Comparison of ENCODE assay signal across 8 mouse cellular contexts in the genomic region with DNA sequence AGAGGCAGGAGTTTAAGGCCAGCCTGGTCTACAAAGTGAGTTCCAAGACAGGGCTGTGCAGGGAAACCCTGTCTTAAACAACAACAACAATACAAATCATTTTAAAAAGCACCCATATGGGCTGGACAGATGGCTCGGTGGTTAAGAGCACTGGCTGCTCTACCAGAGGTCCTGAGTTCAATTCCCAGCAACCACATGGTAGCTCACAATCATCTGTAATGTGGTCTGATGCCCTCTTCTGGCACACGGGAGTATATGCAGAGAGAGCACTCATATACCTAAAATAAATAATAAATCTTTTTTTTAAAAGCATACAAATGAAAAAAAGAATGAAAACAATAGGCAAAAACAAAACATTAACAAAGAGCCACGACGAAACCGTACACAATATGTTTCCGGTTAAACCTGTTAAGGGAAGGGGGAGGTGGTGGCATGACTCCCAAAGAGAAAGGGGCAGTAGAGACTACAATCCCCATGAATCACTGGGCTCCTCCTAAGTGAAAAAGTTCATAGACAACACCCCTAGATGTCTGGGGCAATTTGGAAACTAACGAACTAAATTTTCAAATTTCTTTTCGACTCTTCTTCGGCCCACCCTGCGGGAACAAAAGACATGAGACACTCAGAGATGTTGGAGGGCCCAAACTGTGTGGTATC. TPM values are rescaled to one million over a fixed set of nuclear protein-coding genes. Genes with fewer than 3 reads are reported as not detected.
A peak's percentile ranks its signal among the peaks of the same experiment; 100 is the strongest.
DNase-seq lines count a peak whose midpoint lies in the region; ATAC-seq and TF ChIP-seq lines count a peak whose summit lies in the region.

No protein-coding gene starts in this region.

- peaks cover 10% of the 10 kb centered on the region for H3K36me3 ChIP-seq in spleen, adult 2 months (ENCODE audit: control insufficient read depth, insufficient read depth, low read length)
- H3K36me3 ChIP-seq in hindbrain, embryonic 11.5 days (ENCODE audit: control insufficient read depth, insufficient read depth, low read length): 0 out of 2 replicates have a peak, but pooled peaks cover 3% of the 10 kb centered on the region
- peaks cover 19% of the 10 kb centered on the region; the same call in 1 of the 2 replicates for H3K36me3 ChIP-seq in macrophage (ENCODE audit: inconsistent target)

- no peaks in the 10 kb centered on the region for H3K9me3 ChIP-seq in hindbrain, embryonic 11.5 days (ENCODE audit: control insufficient read depth, low read length)

- peak overlapping the region; percentile 87 for H3K4me3 ChIP-seq in spleen, adult 2 months (ENCODE audit: extremely low read depth, insufficient read depth, insufficient read length)
- peak overlapping the region; percentile 56 for H3K4me3 ChIP-seq in hindbrain, embryonic 11.5 days (ENCODE audit: low read depth, low read length)
- H3K4me3 ChIP-seq in macrophage (ENCODE audit: inconsistent target): peak overlapping the region; percentile 82

- intact Hi-C loops in gastrocnemius, postnatal 36 days (cut with DNase I): no loop called here

- TF ChIP-seq CTCF in spleen, adult 2 months (IDR thresholded peaks at IDR 0.05; ENCODE audit: extremely low read depth, insufficient read depth, insufficient read length, insufficient replicate concordance): no peak

- no peak for TF ChIP-seq POLR2A in spleen, adult 2 months (IDR thresholded peaks at IDR 0.05; ENCODE audit: low read depth, low read length)

- peak overlapping the region; percentile 99 for H3K27ac ChIP-seq in spleen, adult 2 months (ENCODE audit: insufficient read depth, low read length)
- peak overlapping the region; percentile 82 for H3K27ac ChIP-seq in hindbrain, embryonic 11.5 days (ENCODE audit: low read depth, low read length)
- H3K27ac ChIP-seq in macrophage: peak overlapping the region; percentile 90

- H3K4me2 ChIP-seq in hindbrain, embryonic 11.5 days (replicated peaks; ENCODE audit: low read depth, low read length): peak overlapping the region; percentile 88

- H3K9ac ChIP-seq in hindbrain, embryonic 11.5 days (ENCODE audit: low read depth, low read length): peak overlapping the region; percentile 64

- WGBS in spleen, adult 2 months: 1% methylated on average over 10 of the region's 10 CpGs
- 4% methylated on average over 10 of the region's 10 CpGs for WGBS in hindbrain, embryonic 11.5 days
- 3% methylated on average over 8 of the region's 10 CpGs for WGBS in macrophage (ENCODE audit: missing documents)

- no peaks in the 10 kb centered on the region for H3K27me3 ChIP-seq in spleen, adult 2 months (ENCODE audit: control insufficient read depth, insufficient read depth, low read length)
- no peaks in the 10 kb centered on the region for H3K27me3 ChIP-seq in hindbrain, embryonic 11.5 days (ENCODE audit: control insufficient read depth, insufficient read depth, low read length)

- DNase-seq in cerebellum, postnatal 36 days: no peak
- DNase-seq in spleen, adult 2 months (ENCODE audit: low read depth in 1 of 2, low spot score in 2 of 2): peak in 1 of 2 experiments; percentile 30
- no peak for DNase-seq in spleen, postnatal 4 days (ENCODE audit: low spot score in 2 of 2)
- no peak for DNase-seq in hindbrain, embryonic 11.5 days (ENCODE audit: low spot score)
- no peak for DNase-seq in gastrocnemius, postnatal 10 days
- DNase-seq in gastrocnemius, postnatal 36 days: no peak

- H3K4me1 ChIP-seq in spleen, adult 2 months (ENCODE audit: control insufficient read depth, insufficient read depth, insufficient read length): peaks cover 5% of the 10 kb centered on the region
- peaks cover 3% of the 10 kb centered on the region; the same call in 1 of the 2 replicates for H3K4me1 ChIP-seq in hindbrain, embryonic 11.5 days (replicated peaks; ENCODE audit: control insufficient read depth, insufficient read depth, low read length)

- 0 out of 2 replicates have a peak, but pooled peaks have one; percentile 26 for ATAC-seq in cerebellum, adult (ENCODE audit: insufficient number of reproducible peaks, low FRiP score, low TSS enrichment)
- peak; percentile 74 for ATAC-seq in hindbrain, embryonic 11.5 days (ENCODE audit: low FRiP score)

- H3K79me2 ChIP-seq in macrophage (ENCODE audit: inconsistent target): no peaks in the 10 kb centered on the region

RNA-seq across cellular contexts. Expression of gene Hspb6, which starts 0.4 kb away (rescaled TPM):
- polyA plus RNA-seq in spleen, adult 2 months (2012; rRNA removed): 10.7 and 12.1 TPM in 2 replicates
- 3.5 and 4.0 TPM in 2 replicates for polyA plus RNA-seq in hindbrain, embryonic 11.5 days (2014; fragmentation: Nextera tagmentation; extraction: Ambion mirVana)
- total RNA-seq in macrophage (2018; cell fraction: chromatin; rRNA removed): 1 to 10 TPM in 16 of 26 experiments, under 1 TPM in 6, not detected in 4; 0.55 to 5.9 (median 1.8) TPM
- total RNA-seq in macrophage (2018; cell fraction: cytosol; rRNA removed): 1 to 10 TPM; 1.8 to 4.1 (median 3.1) TPM
- 1 to 10 TPM in 18 of 26 experiments, under 1 TPM in 8; 0.58 to 8.4 (median 1.5) TPM for total RNA-seq in macrophage (2018; cell fraction: nucleus; rRNA removed)
- polyA plus RNA-seq in macrophage (2018): 3.0 to 7.5 TPM (median 3.9 TPM) in 3 replicates
- total RNA-seq in gastrocnemius, postnatal 10 days (2021): 100 to 1,000 TPM; 304 to 323 TPM
- total RNA-seq in gastrocnemius, postnatal 36 days (2021): 1,000 to 10,000 TPM; 1,132 to 1,502 TPM

RNA-seq across cellular contexts. Expression of gene Proser3, which starts 0.5 kb away (rescaled TPM):
- polyA plus RNA-seq in spleen, adult 2 months (2012; rRNA removed): 8.5 and 10.8 TPM in 2 replicates
- polyA plus RNA-seq in hindbrain, embryonic 11.5 days (2014; fragmentation: Nextera tagmentation; extraction: Ambion mirVana): 11.4 and 18.4 TPM in 2 replicates
- 10 to 100 TPM in 8 of 26 experiments, 1 to 10 TPM in 16, under 1 TPM in 2; 0.94 to 57.2 (median 8.2) TPM for total RNA-seq in macrophage (2018; cell fraction: chromatin; rRNA removed)
- total RNA-seq in macrophage (2018; cell fraction: cytosol; rRNA removed): 1 to 10 TPM in 23 of 26 experiments, under 1 TPM in 3; 0.38 to 3.6 (median 2.3) TPM
- 10 to 100 TPM in 5 of 26 experiments, 1 to 10 TPM in 21; 1.0 to 20.2 (median 6.1) TPM for total RNA-seq in macrophage (2018; cell fraction: nucleus; rRNA removed)
- 1.8 to 5.6 TPM (median 2.0 TPM) in 3 replicates for polyA plus RNA-seq in macrophage (2018)
- 1 to 10 TPM; 3.8 to 6.2 TPM for total RNA-seq in gastrocnemius, postnatal 10 days (2021)
- 1 to 10 TPM; 3.3 to 8.2 TPM for total RNA-seq in gastrocnemius, postnatal 36 days (2021)

RNA-seq across cellular contexts. Expression of gene Lin37, which starts 8.1 kb away (rescaled TPM):
- 34.9 and 36.4 TPM in 2 replicates for polyA plus RNA-seq in spleen, adult 2 months (2012; rRNA removed)
- polyA plus RNA-seq in hindbrain, embryonic 11.5 days (2014; fragmentation: Nextera tagmentation; extraction: Ambion mirVana): 44.7 and 48.3 TPM in 2 replicates
- total RNA-seq in macrophage (2018; cell fraction: chromatin; rRNA removed): 10 to 100 TPM; 16.9 to 74.2 (median 45.0) TPM
- total RNA-seq in macrophage (2018; cell fraction: cytosol; rRNA removed): 10 to 100 TPM; 19.0 to 37.8 (median 30.4) TPM
- total RNA-seq in macrophage (2018; cell fraction: nucleus; rRNA removed): 10 to 100 TPM; 13.5 to 58.3 (median 33.7) TPM
- polyA plus RNA-seq in macrophage (2018): 18.0 to 27.7 TPM (median 25.4 TPM) in 3 replicates
- 10 to 100 TPM; 11.0 to 16.3 TPM for total RNA-seq in gastrocnemius, postnatal 10 days (2021)
- total RNA-seq in gastrocnemius, postnatal 36 days (2021): 10 to 100 TPM in 1 of 2 experiments, 1 to 10 TPM in 1; 9.6 to 12.4 TPM

RNA-seq across cellular contexts. Expression of gene U2af1l4, which starts 11.5 kb away (rescaled TPM):
- polyA plus RNA-seq in spleen, adult 2 months (2012; rRNA removed): 31.6 and 36.5 TPM in 2 replicates
- polyA plus RNA-seq in hindbrain, embryonic 11.5 days (2014; fragmentation: Nextera tagmentation; extraction: Ambion mirVana): 83.0 and 100.0 TPM in 2 replicates
- total RNA-seq in macrophage (2018; cell fraction: chromatin; rRNA removed): 100 to 1,000 TPM in 6 of 26 experiments, 10 to 100 TPM in 20; 45.8 to 120 (median 81.3) TPM
- total RNA-seq in macrophage (2018; cell fraction: cytosol; rRNA removed): 10 to 100 TPM; 46.1 to 67.7 (median 54.9) TPM
- total RNA-seq in macrophage (2018; cell fraction: nucleus; rRNA removed): 10 to 100 TPM; 21.8 to 77.0 (median 47.0) TPM
- polyA plus RNA-seq in macrophage (2018): 61.4 to 79.9 TPM (median 65.3 TPM) in 3 replicates
- 10 to 100 TPM; 56.3 to 57.5 TPM for total RNA-seq in gastrocnemius, postnatal 10 days (2021)
- total RNA-seq in gastrocnemius, postnatal 36 days (2021): 10 to 100 TPM; 51.8 to 52.3 TPM

RNA-seq across cellular contexts. Expression of gene Gm49396, which starts 11.6 kb away (rescaled TPM):
- polyA plus RNA-seq in spleen, adult 2 months (2012; rRNA removed): 3.1 and 4.4 TPM in 2 replicates
- polyA plus RNA-seq in hindbrain, embryonic 11.5 days (2014; fragmentation: Nextera tagmentation; extraction: Ambion mirVana): 7.8 and 9.8 TPM in 2 replicates
- 10 to 100 TPM in 22 of 26 experiments, 1 to 10 TPM in 4; 7.0 to 24.7 (median 17.7) TPM for total RNA-seq in macrophage (2018; cell fraction: chromatin; rRNA removed)
- total RNA-seq in macrophage (2018; cell fraction: cytosol; rRNA removed): 1 to 10 TPM in 4 of 26 experiments, under 1 TPM in 22; 0.06 to 1.9 (median 0.31) TPM
- 10 to 100 TPM in 21 of 26 experiments, 1 to 10 TPM in 5; 7.0 to 24.3 (median 15.4) TPM for total RNA-seq in macrophage (2018; cell fraction: nucleus; rRNA removed)
- polyA plus RNA-seq in macrophage (2018): 0.69 to 3.4 TPM (median 0.84 TPM) in 3 replicates
- 1 to 10 TPM; 1.5 to 2.3 TPM for total RNA-seq in gastrocnemius, postnatal 10 days (2021)
- 1 to 10 TPM; 1.8 TPM for total RNA-seq in gastrocnemius, postnatal 36 days (2021)
